Mouse (Mus musculus): Measurements from ENCODE around the gene Prss2.

DNA sequence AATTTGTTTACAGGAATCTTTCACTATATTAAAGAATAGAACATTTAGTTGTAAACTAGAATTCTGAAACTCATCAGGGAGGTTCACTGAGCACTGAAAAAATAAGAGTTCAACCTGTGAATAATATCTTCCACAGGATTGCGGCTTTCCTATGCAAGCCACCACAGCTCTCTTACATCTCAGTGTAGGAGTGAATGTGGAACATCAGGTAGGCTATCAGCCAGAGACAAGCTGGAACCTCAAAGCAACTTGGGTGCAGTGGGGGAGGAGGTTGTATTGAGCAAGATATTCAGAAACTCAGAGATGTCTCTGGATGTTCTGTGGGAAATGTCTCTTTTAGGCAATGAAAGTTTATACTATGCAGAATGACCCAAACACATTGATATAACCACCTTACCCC, 15.8 kb downstream of the Prss2 start:
- no peak for TF ChIP-seq CTCF (IDR thresholded peaks at IDR 0.05; ENCODE audit: low read depth)
- no peak for TF ChIP-seq EP300 (IDR thresholded peaks at IDR 0.05; ENCODE audit: low read depth)
